Mouse (Mus musculus): ENCODE data around the gene Dach1.

Dach1 gene

GRCm38 (mm10) chr14:98169421-98170076 is at the start of gene Dach1:
Dach1 (minus strand) TSS chr14:98169765.
- peak; percentile 22 for DNase-seq

DNA sequence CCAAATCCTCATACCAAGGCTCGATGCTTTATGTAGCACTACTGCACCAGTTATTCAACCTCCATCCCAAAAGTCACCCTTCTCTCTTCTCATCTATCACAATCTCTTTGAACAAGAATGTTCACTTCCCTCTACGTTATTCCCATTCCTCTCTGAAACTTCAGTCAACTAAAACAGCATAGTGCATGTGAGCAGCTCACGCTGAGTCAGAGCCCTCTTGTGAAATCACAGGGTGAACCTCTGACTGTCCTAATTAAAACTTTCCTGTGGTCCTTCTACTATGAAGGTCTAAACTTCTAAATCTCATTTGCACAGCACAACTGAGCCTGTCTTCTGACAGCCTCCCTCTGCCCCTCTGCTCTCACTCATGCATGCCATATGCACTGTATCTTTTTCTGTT is 30.5 kb upstream of the Dach1 start:
- DNase-seq: no peak

DNA sequence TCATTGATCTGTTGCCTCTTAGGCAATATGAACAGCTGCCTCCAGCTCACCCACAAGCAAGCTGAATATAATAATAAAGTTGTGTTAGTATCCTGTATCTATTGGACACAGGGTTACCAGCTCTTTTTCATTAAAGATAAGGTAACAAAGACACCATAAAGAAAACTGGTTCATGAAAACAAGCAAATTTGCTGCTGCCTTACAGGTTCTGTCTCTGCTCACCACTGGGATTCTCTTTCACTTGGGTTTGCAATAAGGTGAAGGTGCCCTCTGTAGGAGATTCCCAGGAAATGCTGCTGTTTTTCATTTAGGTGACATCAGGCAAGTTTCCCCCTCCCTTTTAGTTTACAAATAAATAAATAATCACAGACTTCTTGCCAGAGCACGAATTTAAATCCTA is 12.0 kb upstream of the Dach1 start:
- DNase-seq: no peak

GRCm38 (mm10) chr14:98173831-98174230 is 4.3 kb upstream of the Dach1 start:
- DNase-seq: no peak

- DNase-seq: no peak
These were observed 2.9 kb upstream of the Dach1 start for GRCm38 (mm10) chr14:98172394-98172905.

DNA sequence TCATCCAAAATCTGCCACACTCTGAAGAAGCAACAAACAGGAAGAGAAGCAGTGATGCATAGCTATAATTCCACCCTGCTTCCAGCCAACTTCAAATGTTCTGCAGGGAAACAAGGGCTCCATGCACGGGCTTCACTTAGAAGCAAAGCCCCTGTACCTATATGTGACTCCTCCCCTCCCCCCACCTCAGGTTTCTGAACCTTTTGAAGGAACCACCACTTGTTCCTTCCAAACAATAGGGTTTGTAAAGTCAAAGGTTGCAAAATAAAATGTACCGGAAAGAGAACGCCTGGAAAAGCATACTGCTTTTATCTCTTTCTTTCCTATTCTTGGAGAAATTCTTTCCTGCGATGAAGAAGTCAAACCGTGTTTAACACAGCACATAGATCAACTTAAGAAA is 2.3 kb upstream of the Dach1 start:
- DNase-seq: no peak

- peak; percentile 26 for DNase-seq
These were observed 610 bp downstream of the Dach1 start for GRCm38 (mm10) chr14:98168908-98169401.

- DNase-seq: peak; percentile 16
These were observed 1.3 kb downstream of the Dach1 start for GRCm38 (mm10) chr14:98168039-98168907.

- peak; percentile 5 for DNase-seq
These were observed 2.2 kb downstream of the Dach1 start for GRCm38 (mm10) chr14:98167186-98168038.

GRCm38 (mm10) chr14:98166318-98166976 is 3.1 kb downstream of the Dach1 start:
- DNase-seq: no peak

- DNase-seq: no peak
These were observed 12.8 kb downstream of the Dach1 start for GRCm38 (mm10) chr14:98156753-98157152.

GRCm38 (mm10) chr14:98155725-98156392 is 13.7 kb downstream of the Dach1 start:
- DNase-seq: no peak

DNA sequence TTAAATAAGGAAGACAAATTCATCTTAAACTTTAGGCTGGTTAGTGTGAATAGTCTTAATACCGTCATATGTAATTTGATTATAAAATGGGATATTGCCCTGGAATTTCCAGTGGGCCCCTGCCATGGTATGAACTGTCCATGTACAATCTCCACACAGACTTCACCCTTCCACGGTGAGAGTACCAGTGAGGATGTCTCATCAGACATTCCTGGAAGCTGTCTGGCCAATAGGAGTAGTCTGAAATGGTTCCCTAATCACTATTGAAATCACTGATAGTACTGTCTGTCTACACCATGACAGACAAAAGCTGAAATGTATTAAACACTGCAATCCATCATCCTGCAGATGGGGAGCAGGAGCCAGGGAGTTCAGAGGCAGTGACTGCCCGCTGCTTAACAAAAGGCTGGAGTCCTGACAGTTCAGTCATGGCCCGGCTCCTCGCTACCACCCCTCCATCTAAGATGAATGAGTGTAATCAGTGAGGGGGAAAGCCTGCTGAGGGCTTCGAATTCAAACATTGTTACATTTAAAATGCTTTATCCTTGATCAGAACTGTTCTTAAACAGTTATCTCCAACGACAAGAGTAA is 14.6 kb downstream of the Dach1 start:
- DNase-seq: no peak

DNA sequence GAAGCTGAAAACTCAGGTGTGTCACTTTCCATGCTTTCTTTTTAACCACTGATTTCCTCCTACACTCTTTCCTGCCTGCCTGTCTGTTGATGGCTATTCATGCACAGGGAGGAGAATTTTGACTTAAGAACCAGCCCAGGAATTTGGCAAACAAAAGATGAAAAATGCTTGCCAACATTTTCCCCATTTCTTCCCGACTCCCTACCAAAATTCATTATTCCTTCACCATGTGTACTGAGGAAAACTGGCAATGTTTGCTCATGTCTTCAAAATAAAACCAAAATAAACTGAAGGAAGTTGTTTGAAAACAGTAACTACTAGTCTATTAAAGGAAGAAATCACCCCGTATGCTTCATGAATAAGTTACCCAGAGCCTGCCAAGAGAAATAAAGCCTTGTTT is 27.8 kb downstream of the Dach1 start:
- DNase-seq: no peak

DNA sequence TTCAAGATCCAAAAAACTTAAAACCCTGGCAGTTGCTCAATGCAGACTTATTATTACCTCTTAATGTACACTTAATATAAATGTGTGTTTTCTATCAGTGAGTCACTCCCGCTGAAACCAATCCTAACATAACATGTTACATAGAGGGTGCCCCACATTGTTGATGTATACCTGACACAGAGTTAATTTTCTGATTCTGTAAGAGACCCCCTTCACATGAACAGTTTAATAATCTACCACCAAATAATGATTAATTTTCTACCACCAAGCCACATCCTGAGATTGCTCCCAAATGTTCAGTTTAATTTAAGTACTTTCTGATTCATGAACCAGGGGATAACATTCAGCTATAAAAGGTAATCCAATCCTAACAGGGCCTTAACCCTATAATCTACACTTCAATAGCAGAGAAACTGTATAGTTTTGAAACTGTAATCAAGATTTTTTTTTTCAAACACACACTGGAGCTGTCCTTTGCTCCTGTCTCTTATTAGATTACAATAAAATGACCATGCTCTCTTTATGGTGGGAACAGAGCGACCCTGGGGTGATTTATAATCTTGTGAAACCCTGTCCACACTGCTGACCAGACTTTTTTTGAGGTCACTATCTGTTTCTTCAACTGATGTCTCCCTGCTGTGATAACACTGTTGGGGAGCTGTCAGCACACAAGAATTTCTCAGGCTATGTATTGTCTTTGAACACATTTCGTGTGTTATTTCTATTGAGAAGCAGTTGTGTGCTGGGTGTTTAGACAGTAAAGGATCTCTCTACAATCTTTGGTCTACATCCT is 30.5 kb downstream of the Dach1 start:
- DNase-seq: no peak

DNA sequence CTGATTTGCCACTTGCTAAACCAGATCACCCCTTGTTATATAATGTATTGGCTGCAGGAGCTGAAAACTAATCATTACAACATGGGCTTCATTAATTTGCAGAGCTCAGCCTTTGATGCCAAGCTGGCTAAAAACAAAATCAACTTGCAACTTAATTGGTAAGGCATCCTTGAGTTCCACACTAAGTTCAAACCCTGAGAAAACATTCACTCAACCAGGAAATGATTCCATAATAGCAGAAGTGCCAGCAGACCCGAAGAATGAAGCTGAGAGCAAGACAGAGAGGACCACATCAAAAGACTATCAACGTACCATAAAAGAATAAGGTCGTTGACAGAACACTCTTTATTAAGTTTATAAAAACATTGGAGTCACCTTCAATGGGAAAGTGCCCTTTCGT is 35.0 kb downstream of the Dach1 start:
- no peak for DNase-seq

- DNase-seq: no peak
These were observed 46.5 kb downstream of the Dach1 start for GRCm38 (mm10) chr14:98123032-98123431.

DNA sequence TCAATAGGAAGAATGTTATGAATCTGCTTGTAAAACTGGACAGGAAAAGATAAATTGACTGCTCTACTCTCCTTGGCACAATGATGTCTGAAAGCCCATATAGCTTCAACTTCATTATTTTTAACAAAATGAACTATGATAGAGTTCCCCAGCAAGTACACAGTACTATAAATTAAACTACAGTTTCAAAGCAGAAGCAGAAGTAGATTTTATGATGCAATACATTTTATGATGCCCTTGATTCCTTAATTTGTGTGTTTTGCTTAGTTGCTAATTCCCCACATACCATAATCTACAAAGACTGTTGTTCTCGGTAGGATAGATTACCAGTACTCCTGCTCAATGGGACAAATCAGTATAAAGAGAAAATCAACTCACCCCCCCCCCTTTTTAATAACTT is 52.9 kb downstream of the Dach1 start:
- no peak for DNase-seq

GRCm38 (mm10) chr14:98113106-98113505 is 56.5 kb downstream of the Dach1 start:
- DNase-seq: no peak

GRCm38 (mm10) chr14:98109929-98110328 is 59.6 kb downstream of the Dach1 start:
- no peak for DNase-seq

GRCm38 (mm10) chr14:98108764-98109163 is 60.8 kb downstream of the Dach1 start:
- DNase-seq: no peak

Data from right cerebral cortex, postnatal 14 days (tissue).